Mouse (Mus musculus) B cell, adult (primary cell): ENCODE data around the gene Rps7. TPM values are rescaled to one million over a fixed set of nuclear protein-coding genes. Genes with fewer than 3 reads are reported as not detected.

ENCODE experiments used
- total RNA-seq: library from RNA; stranded (reverse); gene quantifications from 4 replicates; pipeline ENCODE4 v1.2.4, GENCODE M21; 2023; ENCODE audit not compliant: inconsistent age

Rps7 gene
- total RNA-seq = 879 to 1,121 TPM (median 1,060 TPM) in 4 replicates

GRCm38 (mm10) chr12:28635535-28636476 lies at the start of gene Rps7:
Gene Rps7 (minus strand): TSS chr12:28635953.

GRCm38 (mm10) chr12:28675121-28675924 lies 39.6 kb upstream of the Rps7 start, which contains the start of gene Adi1:
Gene Adi1 (plus strand): TSS chr12:28675231.

GRCm38 (mm10) chr12:28649141-28650110 lies 13.7 kb upstream of the Rps7 start, which contains the start of gene Rnaseh1:
Gene Rnaseh1 (plus strand): TSS chr12:28649602.

GRCm38 (mm10) chr12:28623195-28623594 lies 12.6 kb downstream of the Rps7 start, which contains the start of gene Colec11:
Gene Colec11 (minus strand): TSS chr12:28623377.

DNA sequence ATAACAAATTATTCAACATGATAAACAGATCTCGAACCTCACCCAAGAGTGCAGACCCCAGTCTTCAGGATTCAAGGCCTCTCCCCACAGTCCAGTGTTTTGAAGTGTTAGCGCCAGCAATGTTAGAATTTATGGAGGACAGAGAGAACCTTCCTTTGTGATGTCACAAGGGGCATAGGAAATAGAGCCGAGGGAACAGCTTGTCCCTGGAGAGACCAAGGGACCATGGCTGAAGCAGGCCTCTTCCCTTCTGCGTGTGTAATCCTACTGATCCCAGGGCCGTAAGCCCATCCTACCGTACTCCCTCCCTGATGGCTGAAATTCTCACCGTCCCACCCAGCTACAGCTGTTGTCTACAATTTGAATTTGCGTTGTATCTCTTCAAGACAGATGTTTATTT lies 53.3 kb downstream of the Rps7 start, which contains the start of gene Allc:
TSS of gene Allc (minus strand) at position 101 of the 400 bp plus-strand sequence.

Other genes starting within 250 kb of the Rps7 start
- gene Dcdc2c, start 83.6 kb downstream of the Rps7 start, total RNA-seq = 0.36 to 0.51 TPM (median 0.48 TPM) in 4 replicates
- not detected in 4 replicates for gene Allc, start 53.4 kb downstream of the Rps7 start, total RNA-seq
- gene Colec11, start 12.6 kb downstream of the Rps7 start, total RNA-seq = not detected in 4 replicates
- gene Rnaseh1, start 13.6 kb upstream of the Rps7 start, total RNA-seq = 24.3 to 33.5 TPM (median 31.7 TPM) in 4 replicates
- gene Adi1, start 39.3 kb upstream of the Rps7 start, total RNA-seq = 56.9 to 63.4 TPM (median 61.9 TPM) in 4 replicates
- gene Trappc12, start 114.5 kb upstream of the Rps7 start, total RNA-seq = 49.3 to 56.0 TPM (median 52.1 TPM) in 4 replicates
- gene Eipr1, start 115.8 kb upstream of the Rps7 start, total RNA-seq = 30.7 to 38.5 TPM (median 34.5 TPM) in 4 replicates